Mouse (Mus musculus) kidney, adult 9 months (tissue): Measurements from ENCODE around the gene Plekhh1.
"Not testable (repeated sequence)": the region's sequence is repeated elsewhere in the genome, so short reads cannot be mapped to it uniquely, and the experiment has no call there.

Experiments
- DNase-seq: peaks from one replicate; pipeline ENCODE4 v3.0.0; 2022

Gene Plekhh1

GRCm38 (mm10) chr12:79028911-79029861 lies at the start of gene Plekhh1:
Gene Plekhh1 (plus strand): TSS chr12:79029163.
- peak; percentile 58 for DNase-seq

- DNase-seq: peak; percentile 65
Observed at GRCm38 (mm10) chr12:78980683-78981091, 48.3 kb upstream of the Plekhh1 start.

- no peak for DNase-seq
Observed at GRCm38 (mm10) chr12:78981131-78981530, 47.8 kb upstream of the Plekhh1 start.

GRCm38 (mm10) chr12:78981938-78982825 lies 46.8 kb upstream of the Plekhh1 start:
- peak; percentile 63 for DNase-seq

- no peak for DNase-seq
Observed at GRCm38 (mm10) chr12:78983296-78984034, 45.5 kb upstream of the Plekhh1 start.

GRCm38 (mm10) chr12:78984035-78984432 lies 44.9 kb upstream of the Plekhh1 start:
- peak; percentile 53 for DNase-seq

GRCm38 (mm10) chr12:78987581-78988081 lies 41.3 kb upstream of the Plekhh1 start:
- DNase-seq: no peak

GRCm38 (mm10) chr12:78996271-78996670 lies 32.7 kb upstream of the Plekhh1 start:
- DNase-seq: no peak

- no peak for DNase-seq
Observed at GRCm38 (mm10) chr12:78996711-78997110, 32.3 kb upstream of the Plekhh1 start.

- no peak for DNase-seq
Observed at GRCm38 (mm10) chr12:79002406-79002805, 26.6 kb upstream of the Plekhh1 start.

GRCm38 (mm10) chr12:79002978-79003377 lies 26.0 kb upstream of the Plekhh1 start:
- DNase-seq: no peak

GRCm38 (mm10) chr12:79005456-79005855 lies 23.5 kb upstream of the Plekhh1 start:
- DNase-seq: no peak

GRCm38 (mm10) chr12:79006076-79006475 lies 22.9 kb upstream of the Plekhh1 start:
- DNase-seq: no peak

- peak; percentile 41 for DNase-seq
Observed at GRCm38 (mm10) chr12:79006478-79007125, 22.4 kb upstream of the Plekhh1 start.

- peak; percentile 28 for DNase-seq
Observed at GRCm38 (mm10) chr12:79007126-79007753, 21.7 kb upstream of the Plekhh1 start, which contains the start of gene Tmem229b. Gene Tmem229b (minus strand): TSS chr12:79007627.

- peak; percentile 12 for DNase-seq
Observed at GRCm38 (mm10) chr12:79010569-79010968, 18.4 kb upstream of the Plekhh1 start.

- no peak for DNase-seq
Observed at GRCm38 (mm10) chr12:79016109-79016508, 12.9 kb upstream of the Plekhh1 start.

- DNase-seq: no peak
Observed at GRCm38 (mm10) chr12:79017994-79018399, 11.0 kb upstream of the Plekhh1 start.

- no peak for DNase-seq
Observed at GRCm38 (mm10) chr12:79021902-79022301, 7.1 kb upstream of the Plekhh1 start.

- DNase-seq: peak; percentile 85
Observed at GRCm38 (mm10) chr12:79022882-79023281, 6.1 kb upstream of the Plekhh1 start.

- DNase-seq: not testable (repeated sequence)
Observed at GRCm38 (mm10) chr12:79027526-79027925, 1.4 kb upstream of the Plekhh1 start.
